Mouse (Mus musculus) spleen, postnatal 4 days (tissue): ENCODE results near the gene Padi2.

Source experiments
- DNase-seq, 2 experiments: peaks; one replicate each; pipeline ENCODE4 v3.0.0; 2022; ENCODE audit warnings: low spot score in 2 of 2

Padi2 gene

DNA sequence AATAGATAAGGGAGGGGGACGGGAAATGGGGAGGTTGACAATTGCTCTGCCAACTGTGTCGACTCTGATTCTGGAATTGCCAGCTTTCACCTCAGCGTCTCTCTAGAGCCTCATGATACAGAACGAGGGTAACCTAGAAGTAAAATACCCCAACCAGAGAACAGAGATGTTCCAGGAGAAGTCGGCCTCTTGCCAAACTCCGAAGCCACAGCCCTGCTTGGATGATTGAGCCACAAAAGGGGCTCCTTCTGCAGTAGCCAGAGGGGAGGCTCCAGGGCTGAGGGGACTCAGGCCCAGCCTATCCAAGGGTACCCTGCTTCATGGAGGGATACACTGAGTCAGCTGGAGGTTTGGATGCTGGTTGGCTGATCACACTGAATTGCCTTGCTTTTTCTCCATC, 52.2 kb downstream of the Padi2 start:
- DNase-seq = peak in 1 of 2 experiments; percentile 59

GRCm38 (mm10) chr4:140959128-140959679, 53.1 kb downstream of the Padi2 start:
- peak in 1 of 2 experiments; percentile 59 for DNase-seq

- DNase-seq = no peak
Measured at GRCm38 (mm10) chr4:140959715-140960479, 53.8 kb downstream of the Padi2 start.

GRCm38 (mm10) chr4:140960781-140961466, 54.8 kb downstream of the Padi2 start, which contains the start of gene Sdhb:
Gene Sdhb (plus strand): TSS chr4:140961203.
- DNase-seq = peak; percentile 92 to 95

- DNase-seq = peak in 1 of 2 experiments; percentile 31
Measured at GRCm38 (mm10) chr4:140961467-140962206, 55.5 kb downstream of the Padi2 start.

- DNase-seq = no peak
Measured at GRCm38 (mm10) chr4:140962207-140962909, 56.2 kb downstream of the Padi2 start.

GRCm38 (mm10) chr4:140962950-140963349, 56.8 kb downstream of the Padi2 start:
- peak; percentile 47 to 61 for DNase-seq

DNA sequence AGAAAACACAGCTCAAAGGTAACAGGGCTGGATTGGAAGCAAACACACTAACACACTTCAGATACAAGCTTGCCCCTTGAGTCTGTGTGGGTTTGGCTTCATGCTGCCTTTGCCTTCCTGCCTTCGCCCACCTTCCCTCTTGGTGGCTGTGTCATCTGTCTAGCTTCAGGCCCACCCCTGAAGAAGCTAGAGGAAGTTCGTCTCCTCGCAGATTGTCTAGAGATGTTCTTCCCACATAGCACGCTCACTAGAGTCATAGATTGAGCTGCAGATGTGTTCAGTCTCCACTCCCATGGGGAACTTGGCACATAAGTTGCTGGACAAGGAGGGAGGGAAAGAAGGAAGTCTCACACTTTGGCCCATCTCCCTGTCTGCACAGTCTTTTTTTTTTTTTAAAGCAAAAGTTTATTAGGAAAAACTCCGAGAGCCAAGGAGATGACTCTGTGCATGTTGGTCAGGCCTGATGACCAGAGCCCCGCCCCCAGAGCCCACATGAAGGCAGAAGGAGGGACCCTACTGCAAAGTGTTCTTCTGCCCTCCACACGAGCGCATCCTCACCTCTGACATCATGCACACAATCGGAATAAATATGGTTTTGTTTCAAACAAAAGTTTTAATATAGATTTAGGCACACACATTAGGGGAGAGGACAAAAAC, 57.9 kb downstream of the Padi2 start:
- DNase-seq = peak in 1 of 2 experiments; percentile 59

DNA sequence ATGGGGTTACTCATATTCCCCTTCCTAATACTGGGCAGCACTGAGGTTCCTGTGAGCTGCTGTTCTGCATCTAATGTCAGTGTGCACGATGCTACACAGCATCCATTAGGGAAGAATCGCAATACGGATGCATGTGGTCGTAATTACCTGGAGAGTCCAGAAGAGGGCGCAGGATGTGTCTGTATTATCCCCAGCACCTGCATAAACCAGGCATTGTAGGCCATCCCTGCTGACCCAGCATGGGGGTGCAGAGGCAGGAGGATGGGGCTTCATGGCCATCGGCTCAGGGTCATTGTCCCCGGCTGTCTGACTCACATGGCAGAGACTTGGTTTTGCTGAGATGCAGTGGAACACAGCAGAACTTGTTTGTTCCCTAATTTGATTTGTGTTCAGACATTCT, 58.5 kb downstream of the Padi2 start:
- DNase-seq = peak; percentile 68 to 82

GRCm38 (mm10) chr4:140967386-140968159, 61.4 kb downstream of the Padi2 start:
- DNase-seq = no peak

- no peak for DNase-seq
Measured at GRCm38 (mm10) chr4:140971691-140972090, 65.5 kb downstream of the Padi2 start.

GRCm38 (mm10) chr4:140974408-140974807, 68.3 kb downstream of the Padi2 start:
- peak in 1 of 2 experiments; percentile 56 for DNase-seq

DNA sequence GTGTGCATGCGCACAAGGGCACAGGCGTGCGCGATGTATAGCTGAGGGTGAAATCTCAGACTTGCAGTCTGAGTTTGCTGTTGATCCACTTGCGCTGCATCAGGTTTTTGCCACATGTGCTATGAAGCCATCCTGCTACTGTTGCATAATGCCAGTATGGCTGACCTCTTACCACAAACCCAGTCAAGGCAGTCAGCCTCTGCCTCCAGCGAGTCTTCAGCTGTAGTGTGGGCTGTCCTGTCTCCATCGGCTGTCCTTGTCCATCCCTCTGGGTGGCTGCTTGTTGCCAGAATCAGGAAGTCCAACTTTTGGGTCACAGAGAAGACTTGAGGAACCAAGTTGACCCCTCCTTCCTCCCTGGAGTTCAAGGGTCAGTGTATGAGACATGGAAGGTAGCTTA, 69.2 kb downstream of the Padi2 start:
- no peak for DNase-seq

DNA sequence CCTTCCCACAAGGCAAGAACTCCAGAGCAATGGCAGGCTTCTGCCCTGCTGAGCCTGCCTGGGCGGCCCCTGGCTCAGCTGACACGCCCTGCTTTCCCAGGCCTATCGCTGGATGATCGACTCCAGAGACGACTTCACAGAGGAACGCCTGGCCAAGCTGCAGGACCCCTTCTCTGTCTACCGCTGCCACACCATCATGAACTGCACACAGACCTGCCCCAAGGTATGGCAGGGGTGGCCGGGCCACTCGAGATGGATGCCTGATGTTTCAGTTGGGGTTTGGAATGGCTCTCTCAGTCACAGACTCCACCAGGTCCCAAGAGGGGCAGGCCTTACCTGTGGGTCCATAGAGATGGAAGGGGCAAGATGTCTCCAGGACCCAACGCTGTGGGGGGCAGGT, 71.1 kb downstream of the Padi2 start:
- peak in 1 of 2 experiments; percentile 59 for DNase-seq

DNA sequence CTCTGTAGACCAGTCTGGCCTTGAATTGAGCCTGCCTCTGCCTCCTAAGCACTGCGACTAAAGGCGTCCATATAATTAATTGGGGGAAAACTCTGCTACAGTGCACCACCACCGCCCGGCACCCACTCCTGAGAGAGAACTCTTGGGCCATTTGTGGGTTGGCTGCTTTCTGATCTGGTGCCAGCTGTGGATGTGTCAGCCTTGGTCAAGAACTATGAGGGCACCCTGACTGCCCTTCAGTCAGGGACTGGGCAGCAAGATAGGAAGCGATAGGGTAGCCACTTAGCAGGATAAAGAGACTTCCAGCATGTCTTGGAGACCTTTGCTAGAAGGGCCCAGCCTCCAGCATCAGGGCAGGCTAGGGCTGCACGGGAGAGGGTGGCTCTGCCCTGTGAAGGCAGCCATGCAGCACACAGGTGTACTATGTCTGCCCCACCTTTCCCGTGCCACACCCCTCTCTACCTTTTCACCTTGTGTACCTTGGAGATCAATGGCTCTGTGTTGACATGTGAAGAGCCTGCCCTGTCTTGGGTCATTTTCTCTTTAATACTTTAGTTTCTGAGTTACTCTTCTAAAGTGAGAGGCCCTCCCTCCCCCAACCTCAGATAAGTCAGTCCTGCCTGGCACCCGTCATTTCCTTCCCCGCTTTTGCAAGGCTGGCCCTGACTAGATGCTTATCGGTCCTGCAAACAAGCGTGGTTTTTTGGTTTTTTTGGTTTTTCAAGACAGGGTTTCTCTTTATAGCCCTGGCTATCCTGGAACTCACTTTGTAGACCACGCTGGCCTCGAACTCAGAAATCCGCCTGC, 71.9 kb downstream of the Padi2 start:
- DNase-seq = peak in 1 of 2 experiments; percentile 58

GRCm38 (mm10) chr4:140981605-140982004, 75.5 kb downstream of the Padi2 start:
- no peak for DNase-seq

DNA sequence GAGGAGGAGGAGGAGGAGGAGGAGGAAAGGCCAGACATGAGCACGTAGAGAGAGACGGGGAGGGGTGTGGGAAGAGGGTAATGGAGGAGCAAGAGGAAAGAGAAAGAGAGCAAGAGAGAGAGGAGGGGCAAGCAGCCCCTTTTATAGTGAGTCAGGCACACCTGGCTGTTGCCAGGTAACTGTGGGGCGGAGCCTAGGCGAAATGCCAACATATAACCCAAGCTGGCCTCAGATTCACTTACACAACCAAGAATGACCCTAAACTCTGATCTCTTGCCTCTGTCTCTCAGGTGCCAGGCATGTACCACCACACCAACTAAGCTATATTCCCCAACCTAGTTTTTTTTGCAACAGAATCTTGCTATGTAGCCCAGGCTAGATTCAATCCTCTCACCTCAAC, 76.7 kb downstream of the Padi2 start:
- DNase-seq = no peak

GRCm38 (mm10) chr4:140983442-140983841, 77.3 kb downstream of the Padi2 start:
- DNase-seq = peak; percentile 73 to 83

DNA sequence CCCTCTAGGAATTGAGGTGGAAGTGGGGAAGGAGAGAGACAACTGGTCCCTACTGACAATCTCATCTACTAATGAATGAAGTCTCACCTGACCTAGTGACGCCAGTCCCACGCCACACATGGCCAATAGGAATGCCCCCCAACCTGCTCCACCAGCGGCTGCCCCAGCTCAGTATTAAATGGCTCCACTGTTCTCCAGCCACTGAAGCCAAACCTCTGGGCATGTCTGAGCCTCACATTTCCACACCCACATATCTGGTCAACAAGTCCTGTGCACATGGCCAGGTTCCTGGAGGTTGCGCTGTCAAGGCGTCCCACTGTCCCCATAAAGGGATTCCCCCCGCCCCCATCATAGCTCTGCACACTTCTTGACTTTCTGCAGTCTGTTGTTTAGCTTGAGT, 78.4 kb downstream of the Padi2 start:
- peak in 1 of 2 experiments; percentile 59 for DNase-seq
